Mouse (Mus musculus) CH12.LX (cell line): ENCODE measurements around the gene Coq2. TPM values are rescaled to one million over a fixed set of nuclear protein-coding genes. Genes with fewer than 3 reads are reported as not detected.

Source experiments
- DNase-seq: peaks from one replicate; pipeline ENCODE4 v3.0.0-alpha.2; 2013; ENCODE audit errors: extremely low read depth
- H3K27ac ChIP-seq: 2 replicates; pipeline ENCODE4 v1.5.1; 2012; ENCODE audit warnings: low read depth, mild to moderate bottlenecking, control low read depth, moderate library complexity; ENCODE audit not compliant: insufficient read depth
- H3K27me3 ChIP-seq: replicated peaks from 2 replicates; pipeline ENCODE3; 2012; ENCODE audit warnings: inconsistent platforms
- H3K36me3 ChIP-seq, 2 experiments: replicated peaks in 1 of 2; 2 replicates each; pipeline versions ENCODE3 to v1.6.1; 2012; ENCODE audit warnings: inconsistent platforms in 1 of 2, low read length in 1 of 2, mild to moderate bottlenecking in 1 of 2, mixed read lengths in 1 of 2, moderate library complexity in 1 of 2; ENCODE audit not compliant: control insufficient read depth in 1 of 2, insufficient read depth in 1 of 2
- H3K4me1 ChIP-seq, 2 experiments: 2 replicates each; pipeline ENCODE4 v1.6.1; 2012; ENCODE audit warnings: inconsistent platforms in 1 of 2, moderate library complexity in 1 of 2; ENCODE audit not compliant: insufficient read depth in 2 of 2, control insufficient read depth in 1 of 2
- H3K4me2 ChIP-seq: 2 replicates; pipeline ENCODE4 v1.6.1; 2012; ENCODE audit warnings: low read depth, mild to moderate bottlenecking, control low read depth; ENCODE audit not compliant: poor library complexity, insufficient read depth, severe bottlenecking
- H3K4me3 ChIP-seq, 3 experiments: fragments of 150-350 bp in 1 of 3; sonication (generic) in 1 of 3; replicated peaks in 1 of 3; 2 replicates each; pipeline versions ENCODE3 to v1.5.1; 2011 to 2012; ENCODE audit warnings: low read depth in 2 of 3, low read length in 2 of 3, mild to moderate bottlenecking in 2 of 3, moderate library complexity in 2 of 3, control low read depth in 1 of 3, improper control_type of control experiment in 1 of 3, inconsistent platforms in 1 of 3, mixed read lengths in 1 of 3; ENCODE audit not compliant: poor library complexity in 1 of 3
- H3K79me2 ChIP-seq: replicated peaks from 2 replicates; pipeline ENCODE4 v1.6.1; 2012; ENCODE audit warnings: mild to moderate bottlenecking, moderate library complexity; ENCODE audit not compliant: control insufficient read depth, poor library complexity, insufficient read depth, severe bottlenecking; ENCODE audit errors: extremely low read depth
- H3K9ac ChIP-seq: 2 replicates; pipeline ENCODE4 v1.6.1; 2012; ENCODE audit warnings: low read depth, mild to moderate bottlenecking, control low read depth, moderate library complexity; ENCODE audit not compliant: insufficient read depth
- H3K9me3 ChIP-seq: replicated peaks from 2 replicates; pipeline ENCODE3; 2012; ENCODE audit warnings: low read length, inconsistent platforms, mixed read lengths
- BHLHE40 ChIP-seq: IDR thresholded peaks from 2 replicates; pipeline ENCODE4 v1.6.1; 2011; ENCODE audit warnings: mild to moderate bottlenecking, low read depth, low read length, improper control_type of control experiment
- E2F4 ChIP-seq: IDR thresholded peaks from 2 replicates; pipeline ENCODE4 v1.6.1; 2011; ENCODE audit warnings: low read depth, low read length, improper control_type of control experiment; ENCODE audit not compliant: insufficient replicate concordance
- ELF1 ChIP-seq: IDR thresholded peaks from 2 replicates; pipeline ENCODE4 v1.6.1; 2014; ENCODE audit warnings: low read depth, mild to moderate bottlenecking, inconsistent platforms, low read length, improper control_type of control experiment
- EP300 ChIP-seq: IDR thresholded peaks from 2 replicates; pipeline ENCODE4 v1.6.1; 2011; ENCODE audit warnings: low read length, improper control_type of control experiment
- HCFC1 ChIP-seq: IDR thresholded peaks from 2 replicates; pipeline ENCODE4 v1.6.1; 2012; ENCODE audit warnings: low read depth, mild to moderate bottlenecking, inconsistent platforms, low read length, improper control_type of control experiment
- IRF4 ChIP-seq: IDR thresholded peaks from 2 replicates; pipeline ENCODE4 v1.6.1; 2014; ENCODE audit warnings: low read depth, mild to moderate bottlenecking, inconsistent platforms, low read length, improper control_type of control experiment
- JUN ChIP-seq: IDR thresholded peaks from 2 replicates; pipeline ENCODE4 v1.6.1; 2011; ENCODE audit warnings: low read depth, mild to moderate bottlenecking, low read length, improper control_type of control experiment, moderate library complexity; ENCODE audit not compliant: insufficient read depth
- JUND ChIP-seq: conservative IDR thresholded peaks from 2 replicates; pipeline ENCODE4 v1.6.1; 2011; ENCODE audit warnings: low read depth, low read length, improper control_type of control experiment
- KAT2A ChIP-seq: IDR thresholded peaks from 2 replicates; pipeline ENCODE4 v1.6.1; 2012; ENCODE audit warnings: low read length, improper control_type of control experiment, inconsistent platforms; ENCODE audit not compliant: insufficient replicate concordance
- MAFK ChIP-seq: IDR thresholded peaks from 2 replicates; pipeline ENCODE4 v1.6.1; 2011; ENCODE audit warnings: low read length, improper control_type of control experiment; ENCODE audit not compliant: insufficient replicate concordance
- MYC ChIP-seq: IDR thresholded peaks from 2 replicates; pipeline ENCODE4 v1.6.1; 2011; ENCODE audit warnings: low read depth, mild to moderate bottlenecking, improper control_type of control experiment, low read length
- PAX5 ChIP-seq: IDR thresholded peaks from 2 replicates; pipeline ENCODE4 v1.6.1; 2012; ENCODE audit warnings: low read length, inconsistent platforms, mixed read lengths
- RAD21 ChIP-seq: IDR thresholded peaks from 2 replicates; pipeline ENCODE4 v1.6.1; 2011; ENCODE audit warnings: low read depth, mild to moderate bottlenecking, low read length, improper control_type of control experiment, moderate library complexity
- RCOR1 ChIP-seq: conservative IDR thresholded peaks from 2 replicates; pipeline ENCODE4 v1.6.1; 2012; ENCODE audit warnings: low read depth, mild to moderate bottlenecking, inconsistent platforms, low read length, improper control_type of control experiment
- TCF12 ChIP-seq: IDR thresholded peaks from 2 replicates; pipeline ENCODE4 v1.6.1; 2014; ENCODE audit warnings: low read depth, mild to moderate bottlenecking, inconsistent platforms, low read length, improper control_type of control experiment
- USF2 ChIP-seq: conservative IDR thresholded peaks from 2 replicates; pipeline ENCODE4 v1.6.1; 2011; ENCODE audit warnings: low read depth, low read length, improper control_type of control experiment
- ZMIZ1 ChIP-seq: IDR thresholded peaks from 2 replicates; pipeline ENCODE4 v1.6.1; 2012; ENCODE audit warnings: low read depth, mild to moderate bottlenecking, inconsistent platforms, low read length, improper control_type of control experiment
- ZNF384 ChIP-seq: IDR thresholded peaks from 2 replicates; pipeline ENCODE4 v1.6.1; 2012; ENCODE audit warnings: low read depth, low read length, improper control_type of control experiment, inconsistent platforms
- dilution Hi-C: fragments of 300-500 bp; cut with MboI; formaldehyde crosslinking; loops from 2 replicates; pipeline ENCODE4 v1.14.3; 2020; ENCODE audit warnings: low sequenced_read_pairs; ENCODE audit not compliant: extremely low pct_unique_long_range_greater_than_20kb, extremely low pct_ligation_motif_present
- in situ Hi-C: fragments of 300-500 bp; cut with MboI; formaldehyde crosslinking; loops from 3 replicates; pipeline ENCODE4 v1.14.3; 2019; ENCODE audit warnings: low sequenced_read_pairs, low pct_ligation_motif_present, low pct_unique_long_range_greater_than_20kb, mixed read lengths
- polyA plus RNA-seq: library from polyadenylated mRNA; unstranded; fragments of >175 nt; gene quantifications from 2 replicates; pipeline ENCODE4 v1.2.1, GENCODE M21; 2012; ENCODE audit warnings: low read depth; ENCODE audit not compliant: insufficient read length
- total RNA-seq, 2 experiments: library from RNA; depleted of rRNA; stranded (reverse); fragments of 300-350 nt in 1 of 2; fragments of >200 nt in 1 of 2; gene quantifications; 2 replicates each; pipeline ENCODE4 v1.2.3; 2012 to 2014

Gene Coq2
- total and polyA plus RNA-seq, 3 experiments: 49.1 to 56.5 (median 50.1) TPM

DNA sequence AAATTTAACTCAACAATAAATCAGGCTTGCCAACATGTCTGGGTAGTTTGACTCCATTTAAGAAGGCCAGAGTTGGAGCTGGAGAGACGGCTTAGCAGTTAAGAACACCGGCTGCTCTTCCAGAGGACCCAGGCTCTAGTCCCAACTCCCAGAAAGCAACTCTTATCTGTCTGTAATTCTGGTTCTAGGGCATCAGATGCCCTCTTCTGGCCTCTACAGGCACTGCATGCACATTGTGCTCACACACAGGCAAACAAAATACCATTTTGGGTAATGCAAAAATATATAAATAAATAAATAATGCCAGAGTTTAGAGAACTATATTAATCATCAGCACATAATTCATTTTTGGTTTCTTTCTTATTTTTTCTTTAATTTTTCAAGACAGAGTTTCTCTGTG, 29.3 kb upstream of the Coq2 start (continued):
- TF ChIP-seq E2F4 (no peak), RCOR1 (no peak), TCF12 (no peak), ZNF384 (no peak), IRF4 (no peak), ZMIZ1 (no peak)

DNA sequence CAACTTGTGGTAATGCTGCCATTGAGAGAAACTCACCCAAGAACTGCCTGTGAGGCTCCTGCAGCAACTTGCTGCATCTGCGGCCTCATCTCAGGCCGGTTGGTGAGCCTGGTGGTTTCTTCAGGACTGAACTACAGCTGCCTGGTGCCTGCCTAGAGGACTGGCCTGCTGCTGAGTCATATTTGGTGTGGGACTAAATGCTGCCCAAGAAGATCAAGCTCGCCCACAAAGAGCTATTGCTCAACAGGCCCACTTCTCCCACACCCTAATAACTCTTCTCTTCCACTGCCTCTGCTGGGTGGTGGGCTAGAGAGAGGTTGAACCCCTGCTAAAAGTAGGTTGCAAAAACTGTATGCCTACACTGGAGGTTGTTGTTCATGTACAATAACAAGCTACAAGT, 27.4 kb upstream of the Coq2 start:
- Histone ChIP-seq H3K79me2 (no peaks in the 10 kb centered on the region), H3K4me1 (peaks cover 0 to 16% of the 10 kb centered on the region in 2 experiments; a peak in 3 of 4 replicates), H3K27me3 (no peaks in the 10 kb centered on the region), H3K9me3 (no peaks in the 10 kb centered on the region), H3K36me3 (peaks cover 0 to 2% of the 10 kb centered on the region in 2 experiments), H3K4me3 (no peak overlapping the region), H3K4me2 (no peak overlapping the region), H3K27ac (no peak overlapping the region), H3K9ac (no peak overlapping the region)
- in situ Hi-C loops: loop anchor here (10.0 kb wide), 1 partner anchor 212 kb away; no protein-coding TSS in a partner anchor
- TF ChIP-seq EP300 (no peak), BHLHE40 (no peak), ZNF384 (no peak), RAD21 (no peak), JUND (no peak), HCFC1 (no peak), MAFK (no peak), RCOR1 (no peak), PAX5 (no peak), KAT2A (no peak), ZMIZ1 (no peak), USF2 (no peak), JUN (no peak), MYC (no peak), ELF1 (no peak)
- dilution Hi-C loops: no loop called here
- no peak for DNase-seq
